Mouse (Mus musculus) heart, postnatal 4 days (tissue): ENCODE results near the gene Cisd2. TPM values are rescaled to one million over a fixed set of nuclear protein-coding genes. Genes with fewer than 3 reads are reported as not detected.

Experiments used
- DNase-seq: peaks from one replicate; pipeline ENCODE4 v3.0.0; 2021
- total RNA-seq, 2 experiments: library from RNA; stranded (reverse); gene quantifications; 2 replicates each; pipeline ENCODE4 v1.2.3; 2021

Cisd2 gene
- total RNA-seq, 2 experiments from 2014 or later: 35.6 to 38.2 TPM

DNA sequence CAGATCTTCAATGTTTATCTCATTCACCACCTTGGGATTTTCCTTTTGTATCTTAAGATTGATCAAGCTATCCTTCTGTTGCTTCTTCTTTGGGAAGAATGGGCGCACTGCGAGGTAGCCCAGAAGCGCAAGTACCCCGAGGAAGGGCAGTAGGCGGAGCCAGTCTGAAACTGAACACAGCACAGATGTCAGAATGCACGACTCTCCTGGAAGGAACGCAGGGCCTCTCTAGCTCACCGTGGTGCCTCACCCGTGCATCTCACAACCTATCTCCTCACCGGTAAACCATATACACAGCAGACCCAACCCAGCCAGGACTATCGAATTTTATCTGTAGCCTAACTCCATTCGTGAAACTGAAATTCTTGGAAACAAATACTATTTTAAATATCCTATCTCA, 12.7 kb downstream of the Cisd2 start:
- no peak for DNase-seq

DNA sequence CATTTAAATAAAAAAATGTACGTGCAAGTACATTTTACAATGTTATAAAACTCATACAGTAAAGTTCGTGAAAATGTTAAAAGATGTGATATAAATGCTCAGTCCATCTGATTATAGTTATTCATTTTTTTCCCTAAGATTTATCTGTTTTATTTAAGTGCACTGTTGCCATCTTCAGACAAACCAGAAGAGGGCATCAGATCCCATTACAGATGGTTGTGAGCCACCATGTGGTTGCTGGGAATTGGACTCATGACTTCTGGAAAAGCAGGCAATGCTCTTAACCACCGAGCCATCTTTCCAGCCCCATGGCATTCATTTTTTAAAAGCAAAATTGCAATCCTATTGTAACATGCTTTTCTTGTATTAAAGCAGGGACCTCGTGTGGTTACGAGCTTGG, 14.5 kb downstream of the Cisd2 start:
- no peak for DNase-seq

DNA sequence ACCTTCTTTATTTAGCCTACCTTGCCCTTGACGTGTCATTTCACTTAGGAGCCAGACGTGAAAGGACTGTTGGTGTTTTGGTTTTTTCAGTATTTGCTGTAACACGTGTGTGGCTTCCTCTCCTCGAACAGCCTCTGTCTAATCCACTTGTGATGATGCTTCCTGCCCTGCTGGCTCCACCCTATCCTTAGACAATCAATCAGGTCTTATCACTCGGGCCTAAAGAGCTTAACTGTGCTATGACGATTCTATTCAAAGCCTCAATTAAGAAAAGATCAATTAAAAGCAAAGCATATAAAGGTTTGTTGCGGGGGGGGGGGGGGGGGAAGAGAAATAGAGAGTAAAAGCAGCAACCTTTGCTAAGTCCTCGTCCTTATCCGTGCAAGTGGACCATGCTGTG, 16.4 kb downstream of the Cisd2 start:
- DNase-seq: no peak

DNA sequence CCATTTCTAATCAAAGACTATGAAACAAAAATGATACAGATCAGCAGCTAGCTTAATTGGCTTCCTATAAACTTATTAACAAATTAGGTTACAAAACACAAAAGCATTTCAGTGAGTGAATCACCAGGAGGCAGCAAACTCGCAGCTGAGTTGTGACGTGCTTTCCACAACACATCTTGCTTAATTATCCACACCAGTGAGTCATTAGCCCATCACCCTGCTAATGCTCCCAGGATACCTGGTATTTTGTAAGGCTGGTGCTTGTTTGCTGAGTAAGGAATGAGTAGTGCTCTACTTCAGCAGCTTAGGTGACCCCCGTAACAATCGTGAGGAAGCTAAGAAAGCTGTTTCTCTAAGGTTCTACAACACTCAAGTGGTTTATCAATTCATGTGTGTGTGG, 19.1 kb downstream of the Cisd2 start:
- no peak for DNase-seq

DNA sequence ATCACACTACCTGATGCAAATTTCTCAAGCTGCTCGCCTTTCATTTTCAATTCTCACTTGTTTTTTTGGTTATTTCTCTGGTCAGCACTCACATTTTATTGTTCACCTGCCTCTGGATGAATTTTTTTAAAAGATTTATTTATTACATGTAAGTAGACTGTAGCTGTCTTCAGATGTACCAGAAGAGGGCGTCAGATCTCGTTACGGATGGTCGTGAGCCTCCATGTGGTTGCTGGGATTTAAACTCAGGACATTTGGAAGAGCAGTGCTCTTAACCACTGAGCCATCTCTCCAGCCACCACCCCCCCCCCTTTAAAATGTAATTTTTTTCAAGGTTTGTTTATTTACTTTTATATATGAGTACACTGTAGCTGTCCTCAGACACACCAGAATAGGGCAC, 19.9 kb downstream of the Cisd2 start:
- DNase-seq: no peak

DNA sequence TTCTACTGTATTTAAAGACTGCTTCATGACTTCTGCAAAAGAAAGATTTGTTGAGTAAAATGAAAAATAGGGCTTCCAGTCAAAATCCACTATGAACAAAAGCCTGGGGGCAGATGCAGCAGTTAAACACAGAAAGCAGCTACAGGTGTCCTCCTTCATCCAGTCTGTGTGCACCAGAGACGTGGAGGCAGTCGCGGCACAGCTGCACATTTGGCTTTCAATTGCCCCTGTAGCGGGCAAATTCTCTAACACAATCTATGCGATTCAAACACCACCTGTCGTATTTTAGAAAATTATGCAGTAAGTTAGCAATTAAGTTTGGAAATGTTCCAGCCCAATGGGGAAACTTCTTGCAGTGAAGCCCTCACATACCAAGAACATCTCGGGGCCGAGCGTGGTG, 20.5 kb downstream of the Cisd2 start:
- no peak for DNase-seq

DNA sequence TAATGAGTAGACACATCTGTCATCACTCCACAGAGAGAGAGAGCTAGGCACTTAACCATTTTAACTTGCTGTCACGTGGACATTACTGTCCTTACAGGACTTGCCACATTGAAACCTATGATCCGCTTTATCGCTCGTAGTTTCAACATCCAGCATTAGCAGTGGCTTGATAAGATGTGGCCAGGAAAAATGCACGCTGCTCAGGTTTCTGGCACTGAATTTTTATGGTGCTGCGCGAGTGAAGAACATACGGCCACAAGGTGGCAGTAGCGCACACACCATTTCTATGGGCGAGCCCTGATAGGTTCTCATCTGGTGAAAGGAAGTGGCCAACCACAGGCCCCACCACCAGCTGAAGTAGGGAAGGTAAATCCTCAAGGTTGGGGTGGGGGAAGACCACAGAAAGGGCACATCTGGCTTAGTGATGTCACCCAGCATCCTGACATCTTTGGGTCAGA, 21.5 kb downstream of the Cisd2 start:
- peak; percentile 94 for DNase-seq

DNA sequence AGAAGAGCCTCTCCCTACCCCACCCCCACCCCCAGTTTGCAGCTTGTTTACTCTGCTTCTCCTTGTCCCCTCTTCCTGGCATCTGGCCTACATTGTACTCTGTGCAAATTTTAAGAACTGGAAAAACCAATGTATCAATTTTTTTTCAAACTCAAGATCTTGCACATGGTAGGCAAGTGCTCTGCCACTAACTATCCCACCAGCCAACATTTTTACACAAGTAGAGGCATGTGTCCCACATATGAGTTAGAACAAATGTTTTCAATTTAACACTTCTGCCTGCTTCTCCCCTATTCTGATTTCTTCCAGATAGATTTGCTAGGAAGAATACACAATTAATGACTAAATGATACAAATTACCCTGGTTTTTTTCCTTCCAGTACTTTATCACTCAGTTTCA, 26.6 kb downstream of the Cisd2 start:
- DNase-seq: no peak

DNA sequence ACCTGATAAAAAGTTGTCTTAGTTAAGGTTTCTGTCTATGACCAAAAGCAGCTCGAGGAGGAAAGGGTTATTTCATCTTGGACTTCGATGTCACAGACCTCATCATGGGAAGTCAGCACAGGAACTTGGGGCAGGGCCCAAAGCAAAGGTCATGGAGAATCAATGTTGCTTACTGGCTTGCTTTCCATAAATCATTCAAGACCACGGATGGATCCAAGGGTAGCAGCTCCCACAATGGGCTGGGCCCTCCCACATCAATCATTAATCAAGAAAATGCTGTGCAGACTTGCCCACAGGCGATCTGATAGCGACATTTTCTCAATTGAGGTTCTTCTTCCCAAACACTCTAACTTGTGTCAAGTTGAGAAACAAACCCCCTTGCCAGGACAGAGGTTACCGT, 27.6 kb downstream of the Cisd2 start:
- no peak for DNase-seq

DNA sequence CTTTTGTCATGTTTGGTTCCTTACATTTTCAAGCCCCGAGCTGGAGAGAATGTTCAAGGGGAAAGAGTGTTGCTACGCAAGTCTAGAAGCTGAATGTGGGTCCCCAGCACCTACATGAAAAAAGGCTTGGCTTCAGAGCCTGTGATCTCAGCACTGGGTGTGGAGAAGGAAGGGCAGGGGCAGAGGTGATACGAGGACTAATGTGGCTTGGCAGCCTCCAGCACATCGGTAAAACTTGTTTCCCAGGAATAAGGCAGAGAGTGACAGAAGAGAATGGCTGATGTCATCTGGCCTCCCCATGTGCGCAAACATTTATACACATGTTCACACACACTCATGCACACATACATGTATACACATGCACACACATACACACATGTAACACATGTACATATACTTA, 28.6 kb downstream of the Cisd2 start:
- DNase-seq: no peak

DNA sequence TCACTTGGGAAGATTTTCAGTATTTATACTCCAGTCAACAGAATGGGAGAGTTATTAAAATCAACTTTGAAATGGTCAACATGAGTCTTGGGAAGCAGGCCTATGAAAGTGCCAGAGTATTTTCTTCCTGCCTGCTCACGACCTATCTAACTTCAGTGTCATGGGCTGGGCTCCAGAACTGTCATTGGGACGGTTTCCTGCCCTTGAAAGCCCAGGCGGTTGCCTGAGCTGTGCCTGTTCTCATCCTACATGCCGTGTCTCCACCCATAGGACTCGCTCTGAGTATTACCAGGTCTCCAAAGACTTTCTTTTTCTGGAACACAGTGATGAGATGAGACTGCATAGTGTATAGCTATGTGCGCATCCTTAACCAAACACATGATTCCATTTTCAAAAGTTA, 30.5 kb downstream of the Cisd2 start:
- no peak for DNase-seq

DNA sequence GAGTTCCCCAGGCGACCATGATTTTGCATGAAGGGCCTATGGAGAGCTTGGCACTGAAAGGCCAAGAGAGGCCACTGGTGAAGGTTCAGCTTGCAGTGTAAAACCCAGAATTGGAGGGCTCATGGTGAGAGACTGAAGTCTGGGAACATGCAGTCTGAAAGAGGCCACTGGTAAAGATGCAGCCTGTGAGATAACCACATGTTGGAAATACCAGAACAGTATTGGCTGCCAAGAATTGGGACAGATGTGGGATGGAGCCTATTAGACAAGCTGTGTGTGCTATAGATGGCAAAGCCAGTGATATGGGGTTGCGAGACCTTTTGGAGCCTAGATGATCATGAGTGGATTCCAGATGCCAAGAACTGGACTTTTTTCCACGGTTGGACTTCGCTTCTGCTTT, 43.9 kb downstream of the Cisd2 start:
- no peak for DNase-seq

DNA sequence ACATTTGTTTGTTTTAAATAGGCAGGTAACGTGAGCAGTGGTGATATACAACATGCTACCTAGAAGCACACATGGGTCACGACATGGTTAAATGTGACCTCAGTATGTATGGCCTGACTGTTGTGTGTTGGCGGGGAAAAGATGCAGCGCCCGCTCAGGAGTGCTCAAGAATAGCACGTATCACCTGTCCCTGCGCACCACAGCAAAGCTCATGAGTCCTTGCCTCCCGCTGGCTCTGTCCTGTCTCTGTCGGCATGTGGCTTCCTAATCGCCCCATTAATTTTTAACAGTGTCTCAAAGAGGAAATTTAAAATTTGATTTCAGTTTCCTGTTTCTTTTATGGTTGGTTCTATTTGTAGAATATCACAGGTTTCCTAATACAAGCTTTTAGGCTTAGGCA, 46.3 kb downstream of the Cisd2 start:
- no peak for DNase-seq

DNA sequence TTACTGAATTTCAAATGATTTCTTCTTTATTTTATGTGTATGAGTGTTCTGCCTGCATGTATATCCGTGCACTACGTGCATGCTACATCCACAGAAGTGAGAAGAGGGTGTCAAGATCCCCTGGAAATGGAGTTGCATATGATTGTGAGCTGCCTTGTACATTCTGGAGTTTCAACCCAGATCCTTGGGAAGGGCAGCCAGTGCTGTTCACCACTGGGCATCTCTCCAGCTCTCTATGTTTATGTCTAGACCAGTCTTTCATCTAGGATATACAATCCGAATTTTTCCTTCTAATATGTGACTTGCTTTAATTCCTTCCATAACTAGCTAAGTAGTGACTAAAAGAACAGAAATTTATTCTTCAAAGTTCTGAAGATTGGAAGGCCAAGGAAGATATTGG, 47.9 kb downstream of the Cisd2 start:
- DNase-seq: no peak

DNA sequence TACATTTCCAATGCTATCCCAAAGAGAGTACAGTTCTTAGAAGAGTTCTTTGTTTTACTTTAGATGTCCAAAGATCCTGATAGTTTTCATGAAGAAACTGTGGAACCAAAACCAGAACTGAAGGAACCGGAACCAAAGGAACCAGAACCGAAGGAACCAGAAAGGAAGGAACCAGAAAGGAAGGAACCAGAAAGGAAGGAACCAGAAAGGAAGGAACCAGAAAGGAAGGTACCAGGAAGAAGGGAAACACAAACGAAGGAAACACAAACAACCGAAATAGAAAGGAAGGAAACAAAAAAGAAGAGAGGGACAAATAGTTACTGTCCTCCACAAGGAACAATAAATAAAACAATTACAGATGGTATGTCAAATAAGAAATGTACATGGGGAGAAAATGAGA, 66.3 kb downstream of the Cisd2 start:
- DNase-seq: no peak

Other genes starting within 250 kb of the Cisd2 start
- gene Cenpe, start 211.4 kb downstream of the Cisd2 start, total RNA-seq: 10 to 100 TPM; 20.4 to 22.6 TPM
- 1 to 10 TPM; 6.7 to 7.0 TPM for gene Bdh2, start 142.7 kb downstream of the Cisd2 start, total RNA-seq
- 1 to 10 TPM in 1 of 2 experiments, under 1 TPM in 1; 0.41 to 1.5 TPM for gene Slc9b2, start 116.2 kb downstream of the Cisd2 start, total RNA-seq
- 1 to 10 TPM in 1 of 2 experiments, under 1 TPM in 1; 0.74 to 1.0 TPM for gene Slc9b1, start 75.9 kb downstream of the Cisd2 start, total RNA-seq
- gene Ube2d3, start 14.2 kb upstream of the Cisd2 start, total RNA-seq: 100 to 1,000 TPM; 389 to 397 TPM
- gene Manba, start 61.7 kb upstream of the Cisd2 start, total RNA-seq: 10 to 100 TPM; 24.8 to 26.6 TPM